Mouse (Mus musculus): ENCODE results near the gene Acaca. TPM values are rescaled to one million over a fixed set of nuclear protein-coding genes. Genes with fewer than 3 reads are reported as not detected.

Gene Acaca
- polyA plus RNA-seq, 1 experiment: 34.5 TPM

GRCm38 (mm10) chr11:84136453-84136852 is 7.0 kb downstream of the Acaca start:
- no peak for DNase-seq
- WGBS: 84% methylated on average over 3 of the region's 3 CpGs
- Histone ChIP-seq H3K4me3 (replicated peaks; ENCODE audit: extremely low read depth, low read depth, low read length) (no peak overlapping the region), H3K4me1 (ENCODE audit: control insufficient read depth, insufficient read depth, low read length) (no peaks in the 10 kb centered on the region)
- TF ChIP-seq POLR2A (IDR thresholded peaks at IDR 0.05; ENCODE audit: borderline replicate concordance, extremely low read depth, low read depth, low read length) (no peak), CTCF (IDR thresholded peaks at IDR 0.05; ENCODE audit: insufficient read depth, low read length) (no peak)

DNA sequence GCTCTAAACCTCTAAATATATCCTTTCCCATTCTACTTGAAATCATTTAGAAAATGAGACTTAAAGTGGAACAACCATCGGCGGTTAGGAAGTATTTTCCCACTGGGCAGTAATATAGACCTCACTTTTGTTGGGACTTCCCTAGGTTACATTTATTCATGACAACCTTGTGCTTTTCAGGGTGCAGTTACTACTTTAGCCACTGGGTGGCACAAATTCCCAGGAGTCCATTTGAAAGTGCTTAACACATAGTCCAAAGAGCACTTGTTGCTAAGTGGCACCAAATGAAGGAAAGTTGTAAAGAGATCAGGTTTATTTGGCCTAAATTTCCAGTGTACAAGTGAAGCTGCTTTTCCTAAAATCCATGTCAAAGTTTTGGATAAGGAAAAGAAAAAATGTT is 12.3 kb downstream of the Acaca start:
- TF ChIP-seq POLR2A (IDR thresholded peaks at IDR 0.05; ENCODE audit: borderline replicate concordance, extremely low read depth, low read depth, low read length) (no peak), CTCF (IDR thresholded peaks at IDR 0.05; ENCODE audit: insufficient read depth, low read length) (peak; percentile 41; the same call in 1 of the 2 replicates)
- no peak overlapping the region for H3K4me3 ChIP-seq (replicated peaks; ENCODE audit: extremely low read depth, low read depth, low read length)
- WGBS: 55% methylated on average over 2 of the region's 2 CpGs
- DNase-seq: peak; percentile 50
- no peaks in the 10 kb centered on the region for H3K4me1 ChIP-seq (ENCODE audit: control insufficient read depth, insufficient read depth, low read length)

- DNase-seq: no peak
- no peak overlapping the region for H3K4me3 ChIP-seq (replicated peaks; ENCODE audit: extremely low read depth, low read depth, low read length)
- 63% methylated on average over 10 of the region's 10 CpGs for WGBS
- TF ChIP-seq CTCF (IDR thresholded peaks at IDR 0.05; ENCODE audit: insufficient read depth, low read length) (no peak), POLR2A (IDR thresholded peaks at IDR 0.05; ENCODE audit: borderline replicate concordance, extremely low read depth, low read depth, low read length) (no peak)
- H3K4me1 ChIP-seq (ENCODE audit: control insufficient read depth, insufficient read depth, low read length): no peaks in the 10 kb centered on the region
Observed at GRCm38 (mm10) chr11:84145201-84145798, 15.8 kb downstream of the Acaca start.

GRCm38 (mm10) chr11:84146081-84146480 is 16.6 kb downstream of the Acaca start:
- Histone ChIP-seq H3K4me3 (replicated peaks; ENCODE audit: extremely low read depth, low read depth, low read length) (no peak overlapping the region), H3K4me1 (ENCODE audit: control insufficient read depth, insufficient read depth, low read length) (no peaks in the 10 kb centered on the region)
- no peak for DNase-seq
- WGBS: 55% methylated on average over 3 of the region's 3 CpGs
- no peak for TF ChIP-seq CTCF (IDR thresholded peaks at IDR 0.05; ENCODE audit: insufficient read depth, low read length)
- no peak for TF ChIP-seq POLR2A (IDR thresholded peaks at IDR 0.05; ENCODE audit: borderline replicate concordance, extremely low read depth, low read depth, low read length)

- TF ChIP-seq POLR2A (IDR thresholded peaks at IDR 0.05; ENCODE audit: borderline replicate concordance, extremely low read depth, low read depth, low read length) (no peak), CTCF (IDR thresholded peaks at IDR 0.05; ENCODE audit: insufficient read depth, low read length) (no peak)
- WGBS: 65% methylated on average over 2 of the region's 2 CpGs
- Histone ChIP-seq H3K4me1 (ENCODE audit: control insufficient read depth, insufficient read depth, low read length) (no peaks in the 10 kb centered on the region), H3K4me3 (replicated peaks; ENCODE audit: extremely low read depth, low read depth, low read length) (no peak overlapping the region)
- no peak for DNase-seq
Observed at GRCm38 (mm10) chr11:84150884-84151283, 21.4 kb downstream of the Acaca start.

- Histone ChIP-seq H3K4me1 (ENCODE audit: control insufficient read depth, insufficient read depth, low read length) (no peaks in the 10 kb centered on the region), H3K4me3 (replicated peaks; ENCODE audit: extremely low read depth, low read depth, low read length) (no peak overlapping the region)
- no peak for TF ChIP-seq CTCF (IDR thresholded peaks at IDR 0.05; ENCODE audit: insufficient read depth, low read length)
- no peak for TF ChIP-seq POLR2A (IDR thresholded peaks at IDR 0.05; ENCODE audit: borderline replicate concordance, extremely low read depth, low read depth, low read length)
- WGBS: 97% methylated on average over 4 of the region's 4 CpGs
- DNase-seq: no peak
Observed at GRCm38 (mm10) chr11:84156535-84157262, 27.2 kb downstream of the Acaca start.

DNA sequence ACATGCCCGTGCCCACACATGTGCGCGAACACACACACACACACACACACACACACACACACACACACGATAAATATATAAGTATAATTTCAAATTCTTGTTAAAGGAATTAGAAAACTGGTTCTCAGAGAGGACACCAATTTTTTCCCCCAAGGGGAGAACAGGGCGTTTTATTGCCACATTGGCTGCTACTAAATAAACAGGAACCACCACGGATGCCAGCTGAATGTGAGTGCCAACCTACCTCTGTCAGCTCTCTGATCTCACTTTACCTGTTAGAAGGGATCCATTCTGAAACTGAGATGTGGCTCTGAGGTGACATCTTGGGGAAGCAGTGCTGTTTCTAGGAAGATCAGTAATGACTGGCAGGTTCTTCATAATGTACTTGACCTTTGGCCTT is 34.7 kb downstream of the Acaca start:
- Histone ChIP-seq H3K4me1 (ENCODE audit: control insufficient read depth, insufficient read depth, low read length) (no peaks in the 10 kb centered on the region), H3K4me3 (replicated peaks; ENCODE audit: extremely low read depth, low read depth, low read length) (no peak overlapping the region)
- no peak for TF ChIP-seq CTCF (IDR thresholded peaks at IDR 0.05; ENCODE audit: insufficient read depth, low read length)
- no peak for TF ChIP-seq POLR2A (IDR thresholded peaks at IDR 0.05; ENCODE audit: borderline replicate concordance, extremely low read depth, low read depth, low read length)
- no peak for DNase-seq
- 67% methylated on average over 6 of the region's 6 CpGs for WGBS

GRCm38 (mm10) chr11:84164561-84164960 is 35.1 kb downstream of the Acaca start:
- WGBS: 61% methylated on average over 4 of the region's 4 CpGs
- TF ChIP-seq POLR2A (IDR thresholded peaks at IDR 0.05; ENCODE audit: borderline replicate concordance, extremely low read depth, low read depth, low read length) (no peak), CTCF (IDR thresholded peaks at IDR 0.05; ENCODE audit: insufficient read depth, low read length) (no peak)

DNA sequence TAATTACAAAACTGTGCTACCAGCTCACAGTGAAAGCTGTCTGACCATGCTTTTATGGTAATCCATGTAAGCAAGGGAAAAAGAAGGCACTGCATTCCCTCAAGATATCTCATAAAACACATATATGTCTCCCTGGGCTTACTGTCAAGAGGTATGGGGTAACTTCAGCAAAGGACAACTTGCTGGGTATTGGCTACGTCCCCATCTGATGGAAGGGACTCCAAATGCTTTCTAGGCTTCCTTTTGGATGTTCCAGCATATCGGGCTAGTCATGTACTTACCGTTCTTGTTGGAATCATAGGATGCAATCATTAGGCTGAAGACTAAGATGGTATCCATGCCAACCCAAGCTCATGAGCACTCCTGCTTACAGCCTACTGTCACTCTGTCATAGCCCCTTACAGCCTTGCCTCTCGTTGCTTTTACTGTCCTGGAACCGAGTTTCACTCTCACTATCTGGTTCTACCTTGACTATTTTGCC is 37.6 kb downstream of the Acaca start, which contains the start of gene Gm11437:
Gene Gm11437 (minus strand): TSS at position 431 of the 481 bp plus-strand sequence.
- WGBS: 81% methylated on average over 5 of the region's 5 CpGs
- no peak for TF ChIP-seq CTCF (IDR thresholded peaks at IDR 0.05; ENCODE audit: insufficient read depth, low read length)
- TF ChIP-seq POLR2A (IDR thresholded peaks at IDR 0.05; ENCODE audit: borderline replicate concordance, extremely low read depth, low read depth, low read length): no peak
- Histone ChIP-seq H3K4me1 (ENCODE audit: control insufficient read depth, insufficient read depth, low read length) (no peaks in the 10 kb centered on the region), H3K4me3 (replicated peaks; ENCODE audit: extremely low read depth, low read depth, low read length) (no peak within 1 kb of the TSS)
- DNase-seq: no peak

More at GRCm38 (mm10) chr11:84164561-84164960, 35.1 kb downstream of the Acaca start:
- no peak for DNase-seq
- Histone ChIP-seq H3K4me3 (replicated peaks; ENCODE audit: extremely low read depth, low read depth, low read length) (no peak overlapping the region), H3K4me1 (ENCODE audit: control insufficient read depth, insufficient read depth, low read length) (no peaks in the 10 kb centered on the region)
